Mouse (Mus musculus) thymus, postnatal 10 days (tissue): ENCODE data around the gene Smim13.
"Not testable (repeated sequence)": the region's sequence is repeated elsewhere in the genome, so short reads cannot be mapped to it uniquely, and the experiment has no call there.

Source experiments
- DNase-seq, 2 experiments: peaks; one replicate each; pipeline ENCODE4 v3.0.0; 2021; ENCODE audit warnings: low spot score in 2 of 2

The Smim13 gene

GRCm38 (mm10) chr13:41238035-41238804, 11.4 kb upstream of the Smim13 start:
- no peak for DNase-seq

DNA sequence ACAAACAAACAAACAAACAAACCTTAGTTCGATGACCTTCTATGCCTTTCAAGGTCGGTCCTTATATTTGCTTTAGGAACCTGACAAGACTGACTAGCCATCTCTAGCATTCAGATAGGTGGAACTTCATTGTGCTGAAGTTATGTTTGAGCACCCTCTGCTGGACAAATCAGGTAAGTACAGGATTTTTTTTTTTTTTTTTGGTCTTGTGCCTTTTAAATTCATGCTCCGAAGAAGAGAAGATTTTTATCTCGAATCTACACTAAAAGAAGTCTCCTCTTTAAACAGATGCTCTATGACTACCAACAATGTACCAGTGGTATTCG, 10.9 kb upstream of the Smim13 start:
- DNase-seq: peak in 1 of 2 experiments; percentile 36

- no peak for DNase-seq
Observed at GRCm38 (mm10) chr13:41241557-41241956, 8.1 kb upstream of the Smim13 start.

DNA sequence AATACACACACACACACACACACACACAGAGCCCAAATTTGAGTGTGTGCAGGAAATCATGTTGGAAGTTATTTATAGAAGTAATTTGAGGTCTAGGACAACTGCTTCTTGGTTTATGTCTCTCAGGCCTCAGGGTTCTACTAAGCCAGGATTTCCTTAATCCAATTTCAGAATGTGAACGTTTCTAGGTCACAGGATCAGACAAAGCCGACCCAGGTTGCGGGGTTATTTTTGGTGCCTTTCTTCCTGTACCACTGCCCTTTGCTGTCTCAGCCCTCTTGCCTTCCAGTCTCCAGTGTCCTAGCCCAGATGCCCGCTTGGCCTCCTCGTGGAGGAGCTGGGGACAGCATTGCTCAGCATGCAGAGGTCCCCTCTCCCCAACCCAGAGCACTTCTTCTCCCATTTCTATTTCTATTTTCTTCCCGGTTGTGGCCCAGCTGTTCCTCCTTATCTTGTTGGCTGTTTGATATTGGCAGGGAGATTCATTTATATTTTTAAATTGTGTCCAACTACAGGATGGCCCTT, 5.3 kb upstream of the Smim13 start:
- DNase-seq: no peak

GRCm38 (mm10) chr13:41248751-41249520, 708 bp upstream of the Smim13 start:
- DNase-seq: peak; percentile 58 to 77

DNA sequence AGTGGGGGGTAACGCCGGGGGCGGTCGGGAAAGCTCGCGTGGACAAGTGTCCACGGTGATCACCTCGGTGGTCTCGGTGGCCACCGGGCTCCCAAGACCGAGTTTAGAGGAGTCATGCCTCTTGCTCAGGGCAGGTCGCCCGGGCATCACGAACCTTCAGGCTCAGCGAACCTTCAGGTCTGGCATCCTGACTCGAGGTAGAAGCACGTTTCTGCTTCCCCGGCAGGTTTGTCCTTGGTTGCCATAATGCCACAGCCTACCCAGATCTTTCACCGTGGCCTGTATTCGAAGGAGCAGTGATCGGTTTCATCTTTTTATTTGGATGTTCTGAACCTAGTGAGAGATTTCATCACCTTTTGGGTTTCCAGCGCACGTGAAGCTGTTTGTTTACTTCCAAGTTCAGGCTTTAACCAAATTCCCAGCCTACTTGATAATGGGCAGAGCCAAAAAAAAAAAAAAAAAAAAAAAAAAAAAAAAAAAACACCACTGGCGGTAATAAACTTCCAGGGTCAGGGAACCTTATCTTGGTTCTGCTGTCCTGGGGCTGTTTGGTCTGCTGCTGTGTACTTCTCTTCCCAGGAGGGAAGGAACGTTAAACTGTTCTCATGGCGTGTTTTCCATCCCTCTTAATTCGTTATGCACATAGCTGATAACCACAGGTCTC, 806 bp downstream of the Smim13 start:
- no peak for DNase-seq

GRCm38 (mm10) chr13:41251232-41251631, 1.6 kb downstream of the Smim13 start:
- not testable (repeated sequence) for DNase-seq

- no peak for DNase-seq
Observed at GRCm38 (mm10) chr13:41251667-41252066, 2.0 kb downstream of the Smim13 start.

GRCm38 (mm10) chr13:41252141-41252540, 2.5 kb downstream of the Smim13 start:
- DNase-seq: no peak

DNA sequence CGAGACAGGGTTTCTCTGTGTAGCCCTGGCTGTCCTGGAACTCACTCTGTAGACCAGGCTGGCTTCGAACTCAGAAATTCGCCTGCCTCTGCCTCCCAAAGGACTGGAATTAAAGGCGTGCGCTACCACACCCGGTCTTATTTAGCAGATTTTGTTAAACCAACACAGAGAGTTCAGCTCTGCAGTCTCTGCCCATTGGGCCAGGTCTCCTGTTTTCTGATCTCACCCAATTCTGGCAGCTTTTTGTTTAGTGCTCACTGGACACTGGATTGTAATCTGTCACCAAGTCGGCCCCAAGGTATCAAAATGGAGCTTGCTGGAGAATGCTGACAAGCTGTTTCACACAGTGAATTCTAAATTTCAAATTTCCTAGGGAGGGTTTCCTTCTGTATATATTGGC, 3.1 kb downstream of the Smim13 start:
- DNase-seq: no peak

- no peak for DNase-seq
Observed at GRCm38 (mm10) chr13:41256126-41256525, 6.5 kb downstream of the Smim13 start.

DNA sequence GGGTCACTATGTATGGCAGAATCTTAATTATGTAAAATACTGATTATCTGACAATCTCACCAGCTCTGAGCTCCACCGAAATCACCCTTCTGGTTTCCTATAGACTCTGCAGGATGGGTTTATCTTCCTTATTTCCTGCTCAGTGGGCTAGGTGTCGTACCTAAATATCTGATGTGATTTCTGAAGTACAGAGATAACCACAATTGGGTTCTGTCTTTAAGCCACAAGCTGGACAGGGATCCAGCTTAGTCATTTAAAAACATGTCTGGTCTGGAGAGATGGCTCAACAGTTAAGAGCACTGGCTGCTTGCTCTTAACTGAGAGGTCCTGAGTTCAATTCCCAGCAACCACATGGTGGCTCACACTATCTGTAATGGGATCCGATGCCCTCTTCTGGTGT, 7.3 kb downstream of the Smim13 start:
- no peak for DNase-seq

DNA sequence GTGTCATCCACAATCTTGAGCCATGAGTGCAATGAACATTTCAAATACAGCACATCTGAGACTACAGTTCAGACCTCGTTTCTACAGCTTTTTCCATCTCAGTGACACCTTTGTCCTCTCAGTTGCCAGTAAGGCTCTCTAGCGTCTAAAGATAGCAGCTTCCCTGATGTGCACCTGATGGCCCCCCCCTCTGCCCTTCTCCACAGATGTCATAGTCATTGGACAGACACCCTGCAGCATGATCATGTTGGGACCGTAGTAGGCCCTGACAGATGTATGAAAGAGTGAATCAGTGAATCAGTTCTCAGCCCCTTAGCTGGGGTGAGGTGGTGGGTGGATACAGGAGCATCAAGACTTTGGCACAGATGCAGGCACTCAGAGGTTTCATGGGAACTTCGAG, 8.2 kb downstream of the Smim13 start:
- no peak for DNase-seq

- not testable (repeated sequence) for DNase-seq
Observed at GRCm38 (mm10) chr13:41261617-41262016, 12.0 kb downstream of the Smim13 start.

DNA sequence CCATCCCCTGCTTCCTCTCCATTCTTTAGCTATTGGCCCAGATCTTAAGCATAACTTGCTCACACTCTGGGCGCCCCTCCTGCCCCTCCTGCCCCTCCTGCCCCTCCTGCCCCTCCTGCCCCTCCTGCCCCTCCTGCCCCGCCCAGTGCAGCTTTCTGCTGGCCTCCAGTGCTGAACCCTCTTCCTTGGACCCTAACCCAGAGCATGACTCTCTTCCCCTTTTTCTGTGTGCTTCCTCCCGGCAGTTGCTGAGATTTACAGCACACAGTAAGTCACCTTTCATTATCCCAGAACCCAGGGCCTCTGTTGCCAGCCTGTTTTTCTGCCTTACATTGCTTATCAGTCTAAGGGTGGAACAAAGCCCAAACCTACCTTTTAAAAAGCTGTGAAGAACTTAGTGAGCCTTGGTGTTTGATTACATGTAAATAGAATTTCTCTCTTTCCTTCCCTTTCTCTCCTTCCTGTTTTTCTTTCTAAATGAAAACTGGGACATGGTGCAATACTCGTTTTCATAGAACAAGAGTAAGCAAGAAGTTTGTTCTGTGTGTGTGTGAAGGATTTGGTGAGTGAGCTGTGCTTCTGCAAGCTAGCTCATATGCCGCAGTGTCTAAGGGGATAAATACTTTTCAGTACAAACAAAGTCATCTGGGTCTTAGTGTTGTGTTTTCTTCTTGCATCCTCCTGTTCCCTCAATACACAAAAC, 13.8 kb downstream of the Smim13 start:
- DNase-seq: no peak

DNA sequence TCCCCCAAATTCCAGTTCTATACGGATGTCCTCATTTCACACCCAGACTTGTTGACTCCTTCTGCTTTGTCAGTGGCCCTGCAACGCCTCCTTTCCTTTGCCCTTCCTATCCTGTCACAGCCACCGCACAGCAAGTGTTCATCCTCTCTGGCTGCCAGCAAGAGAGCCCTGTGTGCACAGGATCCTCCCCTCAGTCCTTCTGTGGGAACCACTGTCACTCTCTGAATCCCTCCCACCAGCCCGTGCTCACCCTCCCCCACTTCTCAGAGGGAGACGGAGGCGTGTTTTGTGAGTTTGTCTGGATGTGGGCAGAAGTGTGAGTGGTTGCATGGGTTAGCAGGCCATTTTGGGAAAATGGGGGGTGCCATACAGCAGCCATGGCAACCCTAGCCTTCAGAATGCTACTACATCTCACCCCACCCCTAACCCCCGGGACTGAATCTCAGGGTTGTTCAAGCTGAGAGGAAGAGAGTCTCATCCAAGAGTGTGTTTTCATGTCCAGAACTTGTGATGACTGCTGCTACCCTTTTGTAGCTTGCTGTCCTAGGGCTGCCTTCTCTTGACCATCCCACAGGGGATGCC, 18.3 kb downstream of the Smim13 start:
- DNase-seq: no peak

DNA sequence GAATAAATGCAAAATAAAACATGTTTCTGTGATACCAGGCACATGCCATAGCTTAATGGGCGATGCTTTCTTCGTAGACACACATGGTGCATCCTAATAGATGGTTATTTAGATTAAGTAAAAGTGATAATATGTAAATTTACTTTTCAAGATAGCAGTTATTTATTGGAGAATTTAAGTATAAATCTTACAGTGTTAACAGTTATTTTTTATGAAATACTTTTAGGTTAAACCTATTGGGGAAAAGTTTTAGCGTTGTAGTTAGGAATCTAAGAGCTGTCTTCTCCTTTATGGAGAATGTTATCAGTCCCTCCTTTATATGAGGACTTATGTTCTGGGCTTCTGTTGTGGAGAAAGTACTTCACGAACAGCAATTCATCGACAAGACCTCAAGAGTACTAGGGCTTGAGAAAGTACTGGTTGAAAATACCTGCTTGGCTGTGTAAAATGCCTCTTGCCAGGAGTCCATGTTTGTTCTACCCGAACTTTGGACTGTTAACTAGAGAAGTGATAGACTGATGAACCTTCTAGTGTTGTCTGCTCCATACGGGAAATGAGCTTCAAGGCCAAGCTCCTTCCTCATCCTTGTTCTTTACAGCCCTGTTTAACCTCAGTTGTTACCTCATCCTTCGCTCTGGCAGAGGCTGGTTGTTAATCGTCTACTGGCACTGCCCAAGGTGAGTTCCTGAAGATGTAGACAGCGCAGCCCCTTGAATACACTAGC, 24.4 kb downstream of the Smim13 start, which contains the start of gene Gm17364:
Gm17364 (minus strand) TSS at position 51 of the 724 bp plus-strand sequence.
- no peak for DNase-seq

DNA sequence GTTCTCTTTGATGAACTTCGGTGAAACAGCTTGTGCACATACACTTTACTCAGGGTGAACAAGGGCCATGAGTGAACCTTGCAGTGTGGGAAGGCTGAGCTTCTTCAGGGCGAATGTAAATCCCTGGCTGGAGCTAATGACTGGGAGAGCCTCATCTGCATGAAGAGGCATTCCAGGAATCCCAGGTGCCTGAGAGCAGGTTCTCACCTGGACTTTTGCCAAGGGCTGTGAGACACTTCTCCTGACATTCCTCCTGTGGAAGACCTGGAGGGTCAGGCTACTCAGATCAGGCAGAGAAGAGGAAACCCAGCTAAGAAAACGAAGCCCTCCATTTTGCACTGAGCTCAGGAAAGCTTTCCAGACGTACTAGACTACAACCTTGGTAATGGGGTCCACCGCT, 31.1 kb downstream of the Smim13 start:
- no peak for DNase-seq

GRCm38 (mm10) chr13:41283256-41283655, 33.6 kb downstream of the Smim13 start:
- peak; percentile 25 to 68 for DNase-seq

GRCm38 (mm10) chr13:41285448-41285847, 35.8 kb downstream of the Smim13 start:
- no peak for DNase-seq

DNA sequence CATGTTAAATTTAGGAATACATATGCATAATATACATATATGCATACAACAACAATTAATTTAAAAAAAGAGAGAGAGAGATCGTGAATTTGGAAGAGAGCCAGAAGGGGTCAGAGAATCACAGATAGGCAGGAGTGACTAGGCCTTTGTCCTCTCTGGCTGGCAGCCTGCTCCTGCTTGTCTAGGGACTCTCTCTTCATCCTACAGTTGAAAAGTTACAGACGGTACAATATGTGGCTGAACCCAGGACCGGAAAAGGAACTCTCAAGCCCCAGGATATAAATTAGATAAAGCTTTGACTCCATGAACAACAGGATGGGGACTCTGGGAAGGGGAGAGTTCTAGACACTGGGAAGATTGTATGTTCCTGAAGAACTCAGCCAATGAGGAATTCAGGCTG, 36.6 kb downstream of the Smim13 start:
- no peak for DNase-seq
